Mouse (Mus musculus): ENCODE results near the gene Klhl24.
A peak's percentile ranks its signal among the peaks of the same experiment; 100 is the strongest.
"Not testable (repeated sequence)": the region's sequence is repeated elsewhere in the genome, so short reads cannot be mapped to it uniquely, and the experiment has no call there.

Klhl24 gene

DNA sequence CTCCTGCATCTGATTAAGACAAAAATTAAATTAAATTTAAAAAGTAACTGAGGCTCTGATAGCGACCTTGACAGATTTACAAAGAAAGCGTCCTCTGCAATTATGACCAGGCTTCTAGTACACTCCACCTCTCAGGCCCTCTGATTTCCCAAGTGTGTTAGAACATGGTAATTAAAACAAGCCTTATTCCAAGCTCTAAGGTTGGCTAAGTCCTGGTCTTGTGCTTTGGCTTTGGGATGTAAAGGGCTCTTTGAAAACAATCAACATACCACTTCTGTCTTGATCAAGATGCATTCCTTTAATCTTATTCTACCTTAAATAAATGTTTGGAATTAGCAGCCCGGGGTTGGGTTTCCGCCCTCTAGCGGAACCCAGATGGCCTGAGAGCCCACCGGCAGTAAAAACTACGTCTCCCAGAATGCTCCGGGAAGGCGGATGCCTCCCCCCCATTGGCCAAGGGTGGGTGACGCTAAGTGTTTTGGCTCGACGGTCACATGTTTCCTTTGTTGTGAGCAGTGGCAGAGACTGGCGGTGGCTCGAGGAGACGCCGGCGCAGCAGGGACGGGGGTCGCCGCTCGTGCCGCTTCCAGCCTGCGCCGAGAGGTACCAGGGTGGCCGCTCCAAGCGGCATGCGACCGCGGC is at the start of gene Klhl24:
Klhl24 (plus strand) TSS at position 474 of the 642 bp plus-strand sequence.
- DNase-seq (ENCODE audit: low spot score in 2 of 2) = peak; percentile 88 to 93

DNA sequence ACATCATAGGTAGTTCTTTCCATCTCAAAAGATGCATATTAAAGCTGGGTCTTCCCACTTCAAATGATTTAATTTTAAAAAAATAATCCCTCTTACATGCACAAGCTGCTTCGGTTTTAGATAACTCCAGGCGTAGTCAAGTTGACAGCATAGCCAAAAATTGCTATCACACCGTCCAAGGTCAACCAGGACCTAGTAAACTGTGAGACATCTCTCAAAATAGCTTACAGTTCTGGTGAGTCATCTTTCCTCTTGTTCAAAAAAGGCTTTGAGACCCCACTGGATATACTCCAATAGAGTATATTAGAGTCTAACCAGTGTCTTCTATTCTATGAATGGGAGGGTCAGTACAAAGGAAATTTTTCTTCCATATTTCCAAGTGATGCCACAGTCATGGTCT is 44.7 kb upstream of the Klhl24 start:
- DNase-seq (ENCODE audit: low spot score in 2 of 2) = no peak

GRCm38 (mm10) chr16:20072770-20073169 is 24.6 kb upstream of the Klhl24 start:
- DNase-seq (ENCODE audit: low spot score in 2 of 2) = no peak

DNA sequence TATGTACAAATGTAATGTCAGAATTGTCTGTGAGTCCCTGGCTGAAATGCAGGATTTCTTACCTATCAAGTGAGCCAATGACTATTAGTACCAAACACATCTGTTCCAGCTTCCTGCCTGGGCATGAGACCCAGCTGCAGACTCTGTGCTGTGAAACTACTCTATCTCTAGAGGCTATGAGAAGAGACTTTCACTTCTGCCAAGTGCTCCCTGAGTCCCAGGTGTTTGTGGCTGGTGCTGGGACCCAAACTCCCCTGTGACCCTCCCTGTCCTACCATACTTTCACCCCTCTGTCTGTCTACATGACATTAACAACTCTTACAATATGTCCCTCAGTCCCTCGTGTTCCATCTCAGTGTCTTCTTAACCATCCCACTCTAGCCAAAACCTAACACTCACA is 20.7 kb upstream of the Klhl24 start:
- DNase-seq (ENCODE audit: low spot score in 2 of 2) = no peak

GRCm38 (mm10) chr16:20080271-20080670 is 17.1 kb upstream of the Klhl24 start:
- no peak for DNase-seq (ENCODE audit: low spot score in 2 of 2)

- DNase-seq (ENCODE audit: low spot score in 2 of 2) = no peak
Observed at GRCm38 (mm10) chr16:20084623-20085022, 12.7 kb upstream of the Klhl24 start.

DNA sequence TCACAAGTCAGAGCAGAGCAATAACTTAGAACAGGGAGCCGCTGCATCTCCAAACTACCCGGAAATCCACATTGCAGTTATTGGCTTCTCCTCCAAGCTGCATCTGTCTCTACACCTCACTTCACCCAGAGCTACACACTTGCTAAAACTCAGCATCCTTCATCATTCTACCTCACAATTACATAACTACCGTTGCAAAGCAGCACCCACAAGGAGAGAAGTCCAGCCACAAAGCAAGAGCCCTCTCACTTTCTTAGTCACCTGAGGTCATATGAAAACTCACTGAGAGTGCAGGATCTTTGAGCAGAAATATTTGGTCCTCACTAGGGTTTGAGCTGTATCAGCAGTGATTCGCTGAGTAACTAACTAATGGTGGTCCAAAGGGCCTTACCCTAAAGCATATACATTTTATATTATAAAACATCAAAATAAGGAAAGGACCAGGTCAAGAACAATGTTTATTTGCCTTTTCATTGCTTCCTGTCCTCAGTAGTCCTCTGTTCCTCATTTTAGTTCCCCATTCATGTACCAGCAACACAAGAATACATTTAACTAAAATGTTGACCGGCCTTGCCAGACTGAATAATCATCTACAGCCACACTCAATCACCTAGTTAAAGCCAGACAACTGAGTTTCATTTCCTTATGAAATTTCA is 12.0 kb upstream of the Klhl24 start:
- DNase-seq (ENCODE audit: low spot score in 2 of 2) = no peak

DNA sequence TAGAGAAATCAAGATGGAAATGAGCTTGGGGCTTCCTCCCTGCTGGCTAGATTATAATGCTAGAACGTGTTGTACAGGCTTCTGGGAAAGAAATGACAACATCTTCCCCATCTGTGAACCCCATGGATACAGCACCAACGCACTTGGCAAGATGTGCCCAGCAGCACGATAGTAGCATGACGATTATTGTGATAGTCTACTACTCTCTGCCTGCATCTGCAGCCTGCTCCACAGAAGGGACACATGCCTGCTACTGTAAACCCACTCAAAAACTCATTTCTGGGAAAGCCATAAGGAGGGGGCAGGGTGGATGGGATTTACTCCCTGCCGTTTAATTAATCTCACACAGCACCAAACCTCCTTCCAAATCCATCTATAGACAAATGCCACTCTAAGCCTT is 10.4 kb upstream of the Klhl24 start:
- DNase-seq (ENCODE audit: low spot score in 2 of 2) = no peak

DNA sequence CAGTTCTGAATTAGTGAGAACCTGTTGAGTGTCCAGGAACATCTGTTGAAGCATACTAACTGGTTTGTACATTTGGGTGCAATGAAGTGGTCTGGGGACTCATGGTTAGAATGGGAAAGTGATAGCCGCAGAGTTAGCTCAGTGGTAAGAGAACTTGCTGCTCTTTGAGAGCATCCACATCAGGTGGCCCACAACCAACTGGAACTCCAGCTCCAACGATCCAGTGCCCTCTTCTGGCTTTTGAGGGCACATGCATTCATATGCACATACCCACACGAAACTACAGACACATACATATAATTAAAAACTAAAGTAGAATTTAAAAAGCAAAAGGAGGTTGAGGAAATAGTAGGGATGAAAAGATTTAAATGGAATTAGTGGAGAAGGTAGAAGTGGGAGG is 7.7 kb upstream of the Klhl24 start:
- no peak for DNase-seq (ENCODE audit: low spot score in 2 of 2)

- DNase-seq (ENCODE audit: low spot score in 2 of 2) = no peak
Observed at GRCm38 (mm10) chr16:20090921-20091575, 6.3 kb upstream of the Klhl24 start.

DNA sequence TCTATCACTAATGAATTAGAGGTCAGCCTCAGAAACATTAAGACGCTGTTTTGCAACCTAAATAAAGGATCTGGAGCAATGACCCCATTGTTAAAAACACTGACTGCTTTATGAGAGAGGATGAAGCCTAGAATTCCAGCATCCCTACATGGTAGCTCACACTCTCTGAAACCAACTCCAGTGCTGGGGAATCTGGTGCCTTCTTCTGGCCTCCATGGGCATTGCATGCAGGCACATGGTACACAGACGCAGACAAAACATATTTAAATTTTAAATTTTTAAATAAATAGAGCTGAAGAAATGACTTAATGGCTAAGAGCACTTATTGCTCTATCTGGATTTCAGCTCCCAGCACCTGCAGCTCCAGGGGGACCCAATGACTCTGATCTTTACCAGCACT is 1.4 kb upstream of the Klhl24 start:
- no peak for DNase-seq (ENCODE audit: low spot score in 2 of 2)

DNA sequence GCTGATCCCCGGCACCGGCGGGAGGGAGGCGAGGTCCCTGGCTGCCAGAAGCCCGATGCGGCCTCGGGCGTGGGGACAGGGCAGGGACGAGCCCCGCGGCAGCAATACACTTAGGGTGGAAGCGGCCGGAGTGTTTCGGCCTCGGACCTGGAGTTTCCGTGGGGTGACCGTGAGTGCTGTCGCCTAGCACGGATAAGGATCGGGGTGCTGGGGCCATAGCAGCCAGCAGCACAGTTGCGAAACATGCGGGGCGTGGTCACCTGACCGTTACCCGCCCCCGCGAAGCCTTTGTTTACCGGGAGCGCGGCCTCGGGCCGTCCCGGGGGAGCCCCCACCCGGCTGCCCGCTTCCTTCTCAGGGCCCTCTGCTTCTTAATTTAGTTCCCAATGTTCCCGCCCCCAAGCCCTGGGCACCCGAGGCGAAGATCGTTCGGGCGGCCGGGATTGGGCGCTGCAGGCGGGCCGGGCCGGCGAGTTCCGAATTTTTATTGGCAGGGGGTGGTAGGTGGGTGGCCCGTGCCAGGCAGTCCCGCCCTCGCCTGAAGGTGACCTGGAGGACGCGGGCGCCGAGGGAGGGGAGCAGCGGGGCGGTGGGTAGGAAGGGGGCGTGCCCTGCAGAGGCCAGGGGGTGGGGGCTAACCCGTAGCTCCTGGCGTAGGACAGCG is 501 bp downstream of the Klhl24 start:
- peak; percentile 88 to 94 for DNase-seq (ENCODE audit: low spot score in 2 of 2)

GRCm38 (mm10) chr16:20098375-20098727 is 1.0 kb downstream of the Klhl24 start:
- no peak for DNase-seq (ENCODE audit: low spot score in 2 of 2)

GRCm38 (mm10) chr16:20098866-20099629 is 1.7 kb downstream of the Klhl24 start:
- DNase-seq (ENCODE audit: low spot score in 2 of 2) = no peak

GRCm38 (mm10) chr16:20106996-20107395 is 9.7 kb downstream of the Klhl24 start:
- no peak for DNase-seq (ENCODE audit: low spot score in 2 of 2)

DNA sequence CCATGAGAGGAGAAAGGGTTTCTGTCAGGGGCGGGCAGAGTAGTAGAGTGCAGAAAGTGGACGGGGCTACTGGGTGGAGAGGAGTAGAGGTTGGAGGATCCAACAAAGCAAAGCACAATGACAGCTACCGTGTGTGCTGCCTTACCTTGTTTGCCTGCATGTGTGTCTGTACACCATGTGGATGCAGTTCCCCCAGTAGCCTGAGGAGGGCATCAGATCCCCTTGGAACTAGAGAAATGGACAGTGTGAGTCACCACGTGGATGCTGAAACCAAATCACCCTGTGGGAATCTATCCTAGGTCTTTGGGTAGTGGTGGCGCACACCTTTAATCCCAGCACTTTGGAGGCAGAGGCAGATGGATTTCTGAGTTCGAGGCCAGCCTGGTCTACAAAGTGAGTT is 11.6 kb downstream of the Klhl24 start:
- DNase-seq (ENCODE audit: low spot score in 2 of 2) = no peak

GRCm38 (mm10) chr16:20112649-20113048 is 15.3 kb downstream of the Klhl24 start:
- peak in 1 of 2 experiments; percentile 35 for DNase-seq (ENCODE audit: low spot score in 2 of 2)

DNA sequence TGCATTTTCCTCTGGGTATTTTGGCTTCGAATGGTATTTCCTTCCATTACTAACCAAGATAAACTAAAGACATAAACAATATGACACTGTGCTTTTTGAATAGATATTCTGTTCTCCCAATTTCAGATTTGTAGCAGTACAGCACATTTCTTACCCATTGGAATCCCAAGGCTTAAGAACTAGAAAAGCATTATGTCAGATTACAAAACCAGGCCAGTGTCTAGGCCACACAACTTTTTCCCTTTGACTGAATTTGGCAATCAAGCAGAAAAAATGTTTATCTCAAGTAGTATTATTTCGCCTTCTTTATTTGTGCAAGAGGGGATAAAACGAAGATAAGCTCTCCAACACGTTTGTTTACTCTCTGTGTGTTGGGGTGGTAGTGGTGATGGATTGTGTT is 18.7 kb downstream of the Klhl24 start:
- no peak for DNase-seq (ENCODE audit: low spot score in 2 of 2)

DNA sequence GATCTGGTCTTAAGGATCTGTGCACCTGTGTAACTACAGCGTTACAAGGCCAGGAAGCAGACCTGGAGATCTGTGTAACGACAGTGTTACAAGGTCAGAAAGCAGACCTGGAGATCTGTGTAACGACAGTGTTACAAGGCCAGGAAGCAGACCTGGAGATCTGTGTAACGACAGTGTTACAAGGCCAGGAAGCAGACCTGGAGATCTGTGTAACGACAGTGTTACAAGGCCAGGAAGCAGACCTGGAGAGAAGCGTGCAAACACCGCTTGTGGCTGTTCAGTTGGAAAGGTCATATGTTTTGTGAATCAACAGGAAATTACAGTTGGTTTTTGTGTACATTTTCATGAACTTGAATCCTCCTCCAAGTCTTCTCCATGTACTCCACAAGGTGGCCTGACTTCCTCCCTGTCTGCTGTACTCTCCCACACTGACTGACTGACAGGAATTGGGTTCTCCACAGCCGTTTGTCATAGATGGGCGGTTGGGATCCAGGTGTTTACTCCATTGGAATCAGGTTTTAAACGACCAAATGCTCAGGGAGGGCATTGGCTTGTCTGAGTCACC is 29.1 kb downstream of the Klhl24 start:
- not testable (repeated sequence) for DNase-seq (ENCODE audit: low spot score in 2 of 2)

- DNase-seq (ENCODE audit: low spot score in 2 of 2) = no peak
Observed at GRCm38 (mm10) chr16:20130397-20130796, 33.1 kb downstream of the Klhl24 start.

DNA sequence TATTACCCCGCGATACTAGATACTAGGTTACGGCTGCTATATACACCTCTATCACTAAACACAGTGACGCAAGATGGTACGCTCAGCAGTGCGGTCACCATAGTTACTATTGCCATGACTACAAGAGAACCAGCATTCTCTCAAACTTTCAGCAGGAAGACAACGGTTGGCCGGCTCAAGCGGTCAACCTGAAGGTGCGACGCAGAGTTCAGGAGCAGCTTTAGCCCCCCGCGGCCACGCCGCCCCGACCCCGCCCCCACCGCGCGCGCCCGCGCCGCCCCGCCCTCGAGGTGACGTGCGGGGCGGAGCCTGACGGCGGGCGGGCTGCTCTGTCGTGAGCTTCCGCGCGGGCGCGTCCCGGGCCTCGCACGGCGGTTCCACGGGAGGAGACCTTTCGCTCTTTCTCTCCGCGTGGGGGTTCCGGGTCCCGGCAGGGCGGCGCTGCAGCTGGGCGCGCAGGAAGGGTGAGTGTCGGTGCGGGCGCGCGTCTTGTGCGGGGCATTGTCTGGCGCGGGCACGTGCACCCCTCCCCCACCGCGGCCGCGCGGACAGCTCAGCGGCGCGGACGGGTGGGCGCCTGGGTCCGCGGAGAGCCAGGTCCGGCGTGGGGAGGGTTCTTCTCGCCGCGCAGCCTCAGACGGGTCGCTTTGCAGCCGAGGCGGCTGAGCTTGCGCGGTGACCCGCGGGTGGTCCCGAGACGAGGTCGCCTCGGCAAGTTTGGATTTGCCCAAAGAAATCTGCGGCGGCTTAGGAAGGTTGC is 43.6 kb downstream of the Klhl24 start, which contains the start of gene Yeats2:
Yeats2 (plus strand) TSS at position 292 of the 760 bp plus-strand sequence.
- peak; percentile 72 to 75 for DNase-seq (ENCODE audit: low spot score in 2 of 2)
